Mouse (Mus musculus) bone marrow, adult 2 months (tissue): ENCODE data around the gene Sel1l.

Source experiments
- CTCF ChIP-seq: fragments of 200-500 bp; IDR thresholded peaks from 2 replicates; pipeline ENCODE4 v1.5.1; 2011; ENCODE audit warnings: low read length, control low read depth; ENCODE audit not compliant: control insufficient read depth, insufficient read depth
- POLR2A ChIP-seq: fragments of 200-500 bp; IDR thresholded peaks from 2 replicates; pipeline ENCODE4 v1.6.1; 2011; ENCODE audit warnings: low read depth, mild to moderate bottlenecking, control low read depth, low read length, borderline replicate concordance; ENCODE audit not compliant: control insufficient read depth

DNA sequence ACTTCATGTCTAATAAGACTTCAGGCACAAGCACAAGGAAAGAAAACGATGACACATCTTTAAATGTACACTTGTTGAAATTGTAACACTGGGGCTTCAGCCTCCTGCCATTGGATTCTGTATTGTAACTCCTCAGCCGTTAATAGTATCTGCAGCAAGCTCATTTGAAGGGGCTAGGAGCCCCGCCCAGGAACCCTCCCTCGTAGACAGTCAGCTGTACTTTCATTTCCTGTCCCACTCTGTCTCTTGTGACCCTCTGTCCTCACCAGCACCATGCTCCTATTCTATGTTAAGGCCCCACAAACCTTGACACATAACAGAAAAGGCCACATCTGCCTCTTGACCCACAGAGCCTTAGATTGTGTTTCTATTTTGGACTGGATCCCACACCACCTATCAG, 57.1 kb downstream of the Sel1l start:
- TF ChIP-seq POLR2A, result no peak
- no peak for TF ChIP-seq CTCF
